Mouse (Mus musculus) adipose tissue, adult 10 weeks (tissue): ENCODE data around the gene Gm49388. TPM values are rescaled to one million over a fixed set of nuclear protein-coding genes. Genes with fewer than 3 reads are reported as not detected.

Source experiments
- polyA plus RNA-seq: library from polyadenylated mRNA; stranded (reverse); fragments of 350-450 nt; fragmentation: Illumina TruSeq; extraction: RNeasy Lipid Tissue Mini Kit (QIAGEN cat#74804); gene quantifications from one replicate; pipeline ENCODE4 v1.2.3, GENCODE M21; 2014; ENCODE audit warnings: low read depth, low replicate concordance

Gene Gm49388
- not detected for polyA plus RNA-seq

GRCm38 (mm10) chr7:127785308-127785707 is at the start of gene Gm49388:
Gene Gm49388, plus strand, starts transcription at chr7:127785608.

GRCm38 (mm10) chr7:127744366-127745045 is 40.9 kb upstream of the Gm49388 start, which contains the start of gene Fbxl19:
Gene Fbxl19, plus strand, starts transcription at chr7:127744543.

GRCm38 (mm10) chr7:127769651-127770038 is 15.8 kb upstream of the Gm49388 start, which contains the start of gene Orai3:
Gene Orai3, plus strand, starts transcription at chr7:127769815.

GRCm38 (mm10) chr7:127776426-127776825 is 9.0 kb upstream of the Gm49388 start, which contains the start of gene Setd1a:
Gene Setd1a, plus strand, starts transcription at chr7:127776670.

GRCm38 (mm10) chr7:127800435-127801009 is 15.1 kb downstream of the Gm49388 start, which contains the start of gene Hsd3b7:
Gene Hsd3b7, plus strand, starts transcription at chr7:127800604.

GRCm38 (mm10) chr7:127824176-127824871 is 38.9 kb downstream of the Gm49388 start, which contains the start of the genes Stx4a and Stx1b:
Gene Stx4a, plus strand, starts transcription at chr7:127824294.
Gene Stx1b, minus strand, starts transcription at chr7:127824549.

Other genes starting within 250 kb of the Gm49388 start
- not detected for gene Tmem265, start 224.2 kb upstream of the Gm49388 start, polyA plus RNA-seq
- 83.6 TPM for gene Phkg2, start 212.3 kb upstream of the Gm49388 start, polyA plus RNA-seq
- gene Ccdc189, start 197.0 kb upstream of the Gm49388 start, polyA plus RNA-seq, result 22.1 TPM
- gene Rnf40, start 196.8 kb upstream of the Gm49388 start, polyA plus RNA-seq, result 33.6 TPM
- 14.8 TPM for gene Zfp629, start 169.8 kb upstream of the Gm49388 start, polyA plus RNA-seq
- 26.6 TPM for gene Bcl7c, start 76.7 kb upstream of the Gm49388 start, polyA plus RNA-seq
- gene Ctf1, start 72.9 kb upstream of the Gm49388 start, polyA plus RNA-seq, result 11.1 TPM
- not detected for gene Ctf2, start 53.4 kb upstream of the Gm49388 start, polyA plus RNA-seq
- gene Fbxl19, start 41.1 kb upstream of the Gm49388 start, polyA plus RNA-seq, result 20.0 TPM
- 28.1 TPM for gene Orai3, start 15.8 kb upstream of the Gm49388 start, polyA plus RNA-seq
- gene Setd1a, start 8.9 kb upstream of the Gm49388 start, polyA plus RNA-seq, result 21.7 TPM
- gene Hsd3b7, start 15.0 kb downstream of the Gm49388 start, polyA plus RNA-seq, result 98.2 TPM
- gene Stx4a, start 38.7 kb downstream of the Gm49388 start, polyA plus RNA-seq, result 96.8 TPM
- 20.3 TPM for gene Stx1b, start 38.9 kb downstream of the Gm49388 start, polyA plus RNA-seq
- 22.6 TPM for gene Zfp646, start 90.6 kb downstream of the Gm49388 start, polyA plus RNA-seq
- 4.7 TPM for gene Zfp668, start 91.2 kb downstream of the Gm49388 start, polyA plus RNA-seq
- gene Prss53, start 105.4 kb downstream of the Gm49388 start, polyA plus RNA-seq, result 1.4 TPM
- not detected for gene Gm21974, start 109.8 kb downstream of the Gm49388 start, polyA plus RNA-seq
- gene Vkorc1, start 110.0 kb downstream of the Gm49388 start, polyA plus RNA-seq, result 119 TPM
- gene Bckdk, start 118.5 kb downstream of the Gm49388 start, polyA plus RNA-seq, result 67.6 TPM
- gene Kat8, start 126.9 kb downstream of the Gm49388 start, polyA plus RNA-seq, result 28.2 TPM
- gene Prss8, start 144.5 kb downstream of the Gm49388 start, polyA plus RNA-seq, result 46.6 TPM
- 15.2 TPM for gene Prss36, start 161.1 kb downstream of the Gm49388 start, polyA plus RNA-seq
- gene Fus, start 181.8 kb downstream of the Gm49388 start, polyA plus RNA-seq, result 459 TPM
- gene Pycard, start 208.3 kb downstream of the Gm49388 start, polyA plus RNA-seq, result 32.7 TPM
- gene Trim72, start 218.3 kb downstream of the Gm49388 start, polyA plus RNA-seq, result 0.87 TPM